Mouse (Mus musculus) kidney, embryonic 15.5 days (tissue): ENCODE data around the gene Rasal2. TPM values are rescaled to one million over a fixed set of nuclear protein-coding genes. Genes with fewer than 3 reads are reported as not detected.

Experiments used
- ATAC-seq: fragments of 200-750 bp; cut with Nextera tagmentation; replicated peaks from 2 replicates; pipeline ENCODE4 v1.8.0; 2017; ENCODE audit warnings: moderate TSS enrichment; ENCODE audit not compliant: low FRiP score
- H3K27ac ChIP-seq: fragments of 300-500 bp; sonication (generic); 2 replicates; pipeline ENCODE4 v1.5.1; 2015; ENCODE audit warnings: mild to moderate bottlenecking, inconsistent platforms
- H3K27me3 ChIP-seq: fragments of 300-500 bp; sonication (generic); 2 replicates; pipeline ENCODE4 v1.6.1; 2015; ENCODE audit warnings: inconsistent platforms
- H3K36me3 ChIP-seq: fragments of 300-500 bp; sonication (generic); 2 replicates; pipeline ENCODE4 v1.6.1; 2015; ENCODE audit warnings: inconsistent platforms
- H3K4me1 ChIP-seq: fragments of 300-500 bp; sonication (generic); 2 replicates; pipeline ENCODE4 v1.6.1; 2015; ENCODE audit warnings: inconsistent platforms
- H3K4me2 ChIP-seq: fragments of 300-500 bp; sonication (generic); 2 replicates; pipeline ENCODE4 v1.6.1; 2015; ENCODE audit warnings: moderate library complexity, mild to moderate bottlenecking, inconsistent platforms
- H3K4me3 ChIP-seq: fragments of 300-500 bp; sonication (generic); replicated peaks from 2 replicates; pipeline ENCODE4 v1.5.1; 2015; ENCODE audit warnings: mild to moderate bottlenecking, inconsistent platforms
- H3K9ac ChIP-seq: fragments of 300-500 bp; sonication (generic); 2 replicates; pipeline ENCODE4 v1.6.1; 2015; ENCODE audit warnings: mild to moderate bottlenecking, inconsistent platforms
- H3K9me3 ChIP-seq: fragments of 300-500 bp; sonication (generic); replicated peaks from 2 replicates; pipeline ENCODE4 v1.6.1; 2016; ENCODE audit warnings: inconsistent platforms
- WGBS: fragments of 180-500 bp; shearing (Covaris S2); methylation state at CpG from one replicate; pipeline ENCODE4 v1.1.7; 2015; ENCODE audit warnings: mixed read lengths; 5-methylcytosine and 5-hydroxymethylcytosine counted together
- polyA plus RNA-seq: library from polyadenylated mRNA; unstranded; fragments of >200 nt; fragmentation: Nextera tagmentation; extraction: Ambion mirVana; gene quantifications from 2 replicates; pipeline ENCODE4 v1.2.1, GENCODE M21; 2015

Rasal2 gene
- polyA plus RNA-seq, 1 experiment from 2014 or later = 8.0 TPM

GRCm38 (mm10) chr1:157108580-157108979 is 303.8 kb downstream of the Rasal2 start, which contains the start of gene Tex35:
Gene Tex35 (minus strand): TSS chr1:157108680.
- peaks cover 4% of the 10 kb centered on the region; the same call in 1 of the 2 replicates for H3K4me1 ChIP-seq
- no peak within 1 kb of the TSS for H3K4me3 ChIP-seq
- H3K27ac ChIP-seq = no peak within 1 kb of the TSS
- 72% methylated on average over 4 of the region's 4 CpGs for WGBS
- H3K4me2 ChIP-seq = no peak within 1 kb of the TSS
- no peak within 1 kb of the TSS for H3K9ac ChIP-seq
- no peak for ATAC-seq
- H3K36me3 ChIP-seq = no peaks in the 10 kb centered on the region
- no peaks in the 10 kb centered on the region for H3K27me3 ChIP-seq
- H3K9me3 ChIP-seq = no peaks in the 10 kb centered on the region

DNA sequence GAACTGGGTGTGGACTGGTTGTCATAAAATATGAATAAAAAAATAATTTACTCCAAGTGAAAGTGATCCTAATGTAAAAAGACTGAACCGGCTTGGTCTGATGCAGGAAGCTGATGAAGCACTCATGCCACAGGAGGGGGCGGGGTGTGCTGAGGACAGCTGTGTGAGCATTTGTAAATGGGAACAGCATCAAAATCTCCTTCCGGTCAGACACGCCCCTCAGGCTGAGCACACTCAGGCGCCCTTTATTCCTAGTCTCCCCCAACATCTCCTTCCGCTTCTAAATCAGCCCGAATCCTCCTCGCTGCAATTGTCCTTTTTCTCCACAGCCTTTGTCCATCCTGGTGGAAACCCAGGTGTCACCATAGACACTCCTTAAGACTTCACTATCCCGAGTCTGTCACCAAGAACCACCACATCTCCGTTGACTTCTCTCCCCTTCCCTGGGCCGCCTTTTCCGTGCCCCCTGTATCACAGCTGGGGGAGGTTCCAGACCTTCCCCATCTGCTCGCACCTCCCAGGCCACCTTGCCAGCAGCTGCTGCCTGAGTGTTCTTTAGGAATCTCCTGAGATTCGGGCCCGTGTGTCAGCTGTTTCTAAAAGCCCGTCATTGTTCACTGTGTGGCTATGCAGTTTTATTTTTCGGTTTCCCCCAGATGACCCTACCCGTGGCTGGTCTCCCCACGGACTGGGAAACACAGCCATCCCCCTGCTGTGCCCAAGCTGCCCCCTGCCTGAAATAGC is 311.1 kb downstream of the Rasal2 start:
- 0 out of 2 replicates have a peak overlapping the region, but pooled peaks have one; percentile 31 for H3K9ac ChIP-seq
- ATAC-seq = peak; percentile 74
- no peak overlapping the region for H3K27ac ChIP-seq
- peaks cover 9% of the 10 kb centered on the region for H3K4me1 ChIP-seq
- H3K36me3 ChIP-seq = no peaks in the 10 kb centered on the region
- H3K4me2 ChIP-seq = peak overlapping the region; percentile 62
- H3K27me3 ChIP-seq = no peaks in the 10 kb centered on the region
- WGBS = 18% methylated on average over 19 of the region's 19 CpGs
- H3K4me3 ChIP-seq = peak overlapping the region; percentile 32
- no peaks in the 10 kb centered on the region for H3K9me3 ChIP-seq

DNA sequence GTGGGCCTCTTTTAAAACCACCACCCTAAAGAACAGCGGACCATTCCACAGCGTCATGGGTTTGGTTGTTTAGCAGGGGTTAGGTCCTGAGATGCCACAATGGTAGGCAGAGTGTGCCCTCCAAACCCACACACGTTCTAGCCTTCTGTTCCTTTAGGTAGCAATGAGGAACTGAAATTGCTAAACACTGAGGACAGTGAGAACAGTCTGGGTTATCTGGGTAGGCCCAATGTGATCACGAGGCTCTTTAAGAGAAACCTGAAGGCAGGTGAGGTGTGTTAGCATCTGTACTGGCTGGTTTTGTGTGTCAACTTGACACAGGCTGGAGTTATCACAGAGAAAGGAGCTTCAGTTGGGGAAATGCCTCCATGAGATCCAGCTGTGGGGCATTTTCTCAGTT is 316.9 kb downstream of the Rasal2 start:
- ATAC-seq = no peak
- 87% methylated on average over 4 of the region's 4 CpGs for WGBS
- H3K9me3 ChIP-seq = no peaks in the 10 kb centered on the region
- no peak overlapping the region for H3K4me2 ChIP-seq
- no peak overlapping the region for H3K4me3 ChIP-seq
- no peak overlapping the region for H3K9ac ChIP-seq
- no peaks in the 10 kb centered on the region for H3K36me3 ChIP-seq
- no peaks in the 10 kb centered on the region for H3K27me3 ChIP-seq
- H3K4me1 ChIP-seq = no peaks in the 10 kb centered on the region
- no peak overlapping the region for H3K27ac ChIP-seq

GRCm38 (mm10) chr1:157092622-157093021 is 319.8 kb downstream of the Rasal2 start:
- WGBS = 94% methylated on average over 1 of the region's 1 CpGs
- Histone ChIP-seq H3K9ac (no peak overlapping the region), H3K36me3 (no peaks in the 10 kb centered on the region), H3K27ac (no peak overlapping the region), H3K27me3 (no peaks in the 10 kb centered on the region), H3K9me3 (no peaks in the 10 kb centered on the region), H3K4me2 (no peak overlapping the region), H3K4me3 (no peak overlapping the region), H3K4me1 (no peaks in the 10 kb centered on the region)
- ATAC-seq = no peak

DNA sequence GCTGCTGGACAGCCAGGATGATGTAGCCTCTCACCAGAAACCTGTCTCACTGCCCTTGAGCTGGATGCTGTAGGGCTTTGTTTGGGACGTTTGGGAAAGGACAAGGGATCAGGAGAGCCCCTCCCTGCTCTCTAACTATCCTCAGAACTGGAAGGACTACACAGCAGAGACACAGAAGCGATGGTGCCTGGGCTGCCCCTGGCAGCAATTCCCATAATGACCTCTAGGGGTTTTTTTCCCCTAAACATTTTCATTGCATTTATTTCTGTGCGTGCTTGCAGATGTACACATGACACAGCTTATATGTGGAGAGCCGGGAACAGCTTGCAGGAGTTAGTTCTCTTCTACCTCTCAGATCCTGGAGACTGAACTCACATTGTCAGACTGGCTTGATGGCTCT is 320.3 kb downstream of the Rasal2 start:
- H3K27me3 ChIP-seq = no peaks in the 10 kb centered on the region

DNA sequence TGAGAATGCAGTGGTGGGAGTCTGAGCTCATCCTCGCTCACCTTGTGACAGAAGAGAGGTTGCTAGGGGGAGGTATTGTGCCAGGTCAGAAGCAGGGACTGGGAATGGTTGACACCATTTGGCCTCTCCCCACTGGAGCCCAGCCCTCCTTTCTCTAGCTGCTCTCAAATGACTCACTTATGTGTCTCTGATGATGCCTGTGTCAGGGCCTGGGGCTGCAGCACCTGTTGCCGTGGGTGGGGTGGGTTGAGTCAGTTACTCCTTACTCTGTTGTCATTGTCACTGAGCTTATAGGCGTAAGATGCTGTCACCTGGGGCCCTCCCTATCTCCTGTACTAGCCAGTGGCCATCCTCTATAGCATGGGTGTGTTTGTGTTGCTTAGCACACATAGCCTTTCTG is 321.6 kb downstream of the Rasal2 start:
- Histone ChIP-seq H3K9me3 (no peaks in the 10 kb centered on the region), H3K4me1 (peaks cover 7% of the 10 kb centered on the region; the same call in 1 of the 2 replicates), H3K9ac (no peak overlapping the region), H3K4me3 (no peak overlapping the region), H3K27ac (no peak overlapping the region), H3K4me2 (no peak overlapping the region), H3K27me3 (no peaks in the 10 kb centered on the region), H3K36me3 (no peaks in the 10 kb centered on the region)
- WGBS = 64% methylated on average over 3 of the region's 3 CpGs
- ATAC-seq = no peak

More for the DNA sequence above, 320.3 kb downstream of the Rasal2 start:
- WGBS = 66% methylated on average over 4 of the region's 4 CpGs
- no peak overlapping the region for H3K9ac ChIP-seq
- ATAC-seq = no peak
- no peaks in the 10 kb centered on the region for H3K36me3 ChIP-seq
- no peak overlapping the region for H3K4me2 ChIP-seq
- H3K4me3 ChIP-seq = no peak overlapping the region
- H3K9me3 ChIP-seq = no peaks in the 10 kb centered on the region
- no peaks in the 10 kb centered on the region for H3K4me1 ChIP-seq
- no peak overlapping the region for H3K27ac ChIP-seq

GRCm38 (mm10) chr1:157086097-157086994 is 326.0 kb downstream of the Rasal2 start:
- Histone ChIP-seq H3K27me3 (no peaks in the 10 kb centered on the region), H3K36me3 (no peaks in the 10 kb centered on the region), H3K27ac (no peak overlapping the region), H3K4me2 (peak overlapping the region; percentile 63), H3K9ac (no peak overlapping the region; the same call in 1 of the 2 replicates), H3K4me1 (peaks cover 11% of the 10 kb centered on the region), H3K4me3 (peak overlapping the region; percentile 45), H3K9me3 (no peaks in the 10 kb centered on the region)
- 9% methylated on average over 25 of the region's 25 CpGs for WGBS
- peak; percentile 60 for ATAC-seq

Other genes starting within 250 kb of the Rasal2 start
- 17.4 and 19.8 TPM in 2 replicates for gene Cryzl2, start 46.0 kb upstream of the Rasal2 start, polyA plus RNA-seq
- gene Sec16b, start 94.1 kb upstream of the Rasal2 start, polyA plus RNA-seq = 2.2 and 2.6 TPM in 2 replicates